Mouse (Mus musculus) olfactory bulb, adult 2 months (tissue): ENCODE results near the gene Stk11. TPM values are rescaled to one million over a fixed set of nuclear protein-coding genes. Genes with fewer than 3 reads are reported as not detected.

Experiments used
- H3K27ac ChIP-seq: fragments of 200-500 bp; 2 replicates; pipeline ENCODE4 v1.5.1; 2012; ENCODE audit warnings: low read depth, low read length; ENCODE audit not compliant: insufficient read depth
- H3K4me1 ChIP-seq: fragments of 200-500 bp; 2 replicates; pipeline ENCODE4 v1.6.1; 2012; ENCODE audit warnings: low read length; ENCODE audit not compliant: control insufficient read depth, insufficient read depth
- H3K4me3 ChIP-seq: fragments of 200-500 bp; 2 replicates; pipeline ENCODE4 v1.5.1; 2012; ENCODE audit warnings: mild to moderate bottlenecking, low read depth, low read length, moderate library complexity; ENCODE audit not compliant: insufficient read depth
- CTCF ChIP-seq: fragments of 200-500 bp; IDR thresholded peaks from 2 replicates; pipeline ENCODE4 v1.5.1; 2012; ENCODE audit warnings: low read depth, mild to moderate bottlenecking, low read length, moderate library complexity; ENCODE audit not compliant: insufficient read depth
- POLR2A ChIP-seq: fragments of 200-500 bp; IDR thresholded peaks from 2 replicates; pipeline ENCODE4 v1.6.1; 2012; ENCODE audit warnings: mild to moderate bottlenecking, low read depth, low read length, moderate library complexity; ENCODE audit not compliant: insufficient read depth
- WGBS: fragments of 180-500 bp; shearing (Covaris S2); methylation state at CpG from one replicate; pipeline ENCODE4 v1.1.7; 2018; 5-methylcytosine and 5-hydroxymethylcytosine counted together
- polyA plus RNA-seq: library from polyadenylated mRNA; stranded (reverse); fragments of >200 nt; gene quantifications from 2 replicates; pipeline ENCODE4 v1.2.4, GENCODE M21; 2012; ENCODE audit warnings: low replicate concordance; ENCODE audit not compliant: missing spikeins, insufficient read depth, insufficient read length

Stk11 gene
- polyA plus RNA-seq, 1 experiment, result not detected

- H3K4me1 ChIP-seq, result peaks cover 29% of the 10 kb centered on the region
- TF ChIP-seq POLR2A (no peak), CTCF (no peak)
- WGBS, result 4% methylated on average over 11 of the region's 11 CpGs
Observed at GRCm38 (mm10) chr10:80173358-80173757, 57.8 kb downstream of the Stk11 start.

DNA sequence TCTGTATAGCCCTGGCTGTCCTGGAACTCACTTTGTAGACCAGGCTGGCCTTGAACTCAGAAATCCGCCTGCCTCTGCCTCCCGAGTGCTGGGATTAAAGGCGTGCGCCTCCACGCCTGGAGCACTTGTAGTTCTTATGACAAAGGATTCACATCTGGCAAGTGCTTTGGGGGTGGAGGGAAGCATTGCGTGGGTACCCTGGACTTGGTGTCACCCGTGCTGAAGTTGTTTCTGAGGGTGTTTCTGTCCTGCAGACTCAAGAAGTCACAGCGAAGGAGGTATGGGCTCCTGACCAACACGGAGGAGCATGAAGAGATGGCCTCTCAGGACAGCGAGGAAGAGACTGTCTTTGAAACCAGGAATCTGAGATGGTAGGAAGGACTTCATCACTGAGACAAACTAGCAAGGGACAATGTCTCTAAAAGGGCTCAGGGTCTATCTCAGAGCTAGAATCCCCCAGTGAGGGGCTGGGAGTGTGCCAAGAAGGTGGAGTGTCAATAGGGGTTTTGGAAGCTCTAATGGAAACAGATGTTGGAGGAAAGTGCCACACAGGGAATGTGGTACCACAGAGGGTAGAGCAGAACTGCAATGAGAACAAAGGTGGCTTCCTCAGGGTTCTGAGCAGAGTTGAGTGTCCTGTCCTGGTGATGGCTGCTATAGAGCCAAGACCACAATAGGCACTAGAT is 58.5 kb downstream of the Stk11 start:
- WGBS, result 85% methylated on average over 10 of the region's 10 CpGs
- TF ChIP-seq POLR2A (no peak), CTCF (no peak)
- H3K27ac ChIP-seq, result no peak overlapping the region
- H3K4me3 ChIP-seq, result no peak overlapping the region
- peaks cover 31% of the 10 kb centered on the region for H3K4me1 ChIP-seq

More at GRCm38 (mm10) chr10:80173358-80173757, 57.8 kb downstream of the Stk11 start:
- Histone ChIP-seq H3K27ac (no peak overlapping the region), H3K4me3 (peak overlapping the region; percentile 55)

DNA sequence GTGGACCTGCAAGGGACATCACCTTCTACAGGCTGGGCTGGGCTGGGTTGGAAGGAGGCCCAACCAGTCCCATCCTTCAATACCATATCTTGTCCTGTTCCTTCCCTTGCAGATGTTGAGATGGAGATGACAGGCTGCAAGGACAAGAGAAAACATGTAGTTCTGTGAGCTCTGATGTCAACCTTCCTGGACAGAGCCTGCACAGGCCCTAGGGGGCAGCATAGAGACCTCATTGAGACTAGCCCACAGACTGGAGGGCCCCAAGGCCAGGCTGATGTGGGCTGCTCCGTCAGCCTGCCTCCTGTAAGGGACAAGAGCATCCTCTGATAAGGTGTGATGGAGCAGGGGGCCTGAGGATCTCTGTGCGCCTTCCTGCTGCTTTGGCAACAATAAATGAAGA is 59.1 kb downstream of the Stk11 start:
- peaks cover 29% of the 10 kb centered on the region for H3K4me1 ChIP-seq
- no peak overlapping the region for H3K27ac ChIP-seq
- TF ChIP-seq POLR2A, result no peak
- TF ChIP-seq CTCF, result no peak
- H3K4me3 ChIP-seq, result no peak overlapping the region
- WGBS, result 61% methylated on average over 2 of the region's 2 CpGs

DNA sequence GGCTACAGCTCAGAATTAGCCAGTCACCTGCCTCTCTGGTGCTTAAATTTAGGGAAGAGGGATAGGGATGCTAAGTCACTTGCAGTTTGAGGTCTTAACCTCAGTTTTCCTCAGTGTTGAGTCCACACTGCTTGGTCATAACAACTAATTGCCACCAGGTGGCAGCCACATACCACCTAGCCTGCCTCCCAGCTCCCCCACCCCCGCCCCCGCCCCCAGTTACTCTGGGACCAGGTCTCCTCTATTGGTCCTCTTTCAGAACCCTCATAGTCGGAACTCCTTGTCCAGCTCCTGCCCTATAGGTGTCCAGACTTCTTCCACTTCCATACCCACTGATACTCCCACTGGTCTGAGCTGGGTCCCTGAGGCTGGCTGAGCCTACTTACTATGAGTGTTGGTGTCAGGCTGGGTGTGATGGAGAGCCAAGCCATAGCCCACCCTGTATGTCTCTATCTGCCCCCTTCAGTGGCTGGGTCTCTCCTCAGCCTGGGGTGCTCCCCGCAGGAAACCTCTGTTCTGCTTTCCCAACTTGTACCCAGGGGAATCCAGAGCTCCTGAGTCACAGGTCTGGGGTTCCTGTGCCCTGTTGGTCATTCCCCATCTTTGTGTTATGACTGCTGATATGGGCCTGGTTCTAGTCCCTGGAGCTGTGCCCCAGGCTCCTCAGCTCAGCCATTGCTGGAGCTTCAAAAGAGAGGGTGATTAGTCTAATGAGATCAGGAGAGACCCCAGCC is 60.1 kb downstream of the Stk11 start:
- H3K4me3 ChIP-seq, result no peak overlapping the region
- no peak for TF ChIP-seq POLR2A
- TF ChIP-seq CTCF, result no peak
- H3K27ac ChIP-seq, result no peak overlapping the region
- H3K4me1 ChIP-seq, result peaks cover 26% of the 10 kb centered on the region
- WGBS, result 21% methylated on average over 4 of the region's 4 CpGs

- TF ChIP-seq CTCF (no peak), POLR2A (no peak)
- Histone ChIP-seq H3K4me3 (no peak overlapping the region), H3K27ac (no peak overlapping the region), H3K4me1 (peaks cover 30% of the 10 kb centered on the region)
- 71% methylated on average over 5 of the region's 5 CpGs for WGBS
Observed at GRCm38 (mm10) chr10:80176270-80176834, 60.7 kb downstream of the Stk11 start.

GRCm38 (mm10) chr10:80177441-80178279 is 62.1 kb downstream of the Stk11 start:
- 83% methylated on average over 7 of the region's 7 CpGs for WGBS
- no peak overlapping the region for H3K27ac ChIP-seq
- H3K4me3 ChIP-seq, result no peak overlapping the region
- no peak for TF ChIP-seq POLR2A
- no peak for TF ChIP-seq CTCF
- H3K4me1 ChIP-seq, result peaks cover 23% of the 10 kb centered on the region

DNA sequence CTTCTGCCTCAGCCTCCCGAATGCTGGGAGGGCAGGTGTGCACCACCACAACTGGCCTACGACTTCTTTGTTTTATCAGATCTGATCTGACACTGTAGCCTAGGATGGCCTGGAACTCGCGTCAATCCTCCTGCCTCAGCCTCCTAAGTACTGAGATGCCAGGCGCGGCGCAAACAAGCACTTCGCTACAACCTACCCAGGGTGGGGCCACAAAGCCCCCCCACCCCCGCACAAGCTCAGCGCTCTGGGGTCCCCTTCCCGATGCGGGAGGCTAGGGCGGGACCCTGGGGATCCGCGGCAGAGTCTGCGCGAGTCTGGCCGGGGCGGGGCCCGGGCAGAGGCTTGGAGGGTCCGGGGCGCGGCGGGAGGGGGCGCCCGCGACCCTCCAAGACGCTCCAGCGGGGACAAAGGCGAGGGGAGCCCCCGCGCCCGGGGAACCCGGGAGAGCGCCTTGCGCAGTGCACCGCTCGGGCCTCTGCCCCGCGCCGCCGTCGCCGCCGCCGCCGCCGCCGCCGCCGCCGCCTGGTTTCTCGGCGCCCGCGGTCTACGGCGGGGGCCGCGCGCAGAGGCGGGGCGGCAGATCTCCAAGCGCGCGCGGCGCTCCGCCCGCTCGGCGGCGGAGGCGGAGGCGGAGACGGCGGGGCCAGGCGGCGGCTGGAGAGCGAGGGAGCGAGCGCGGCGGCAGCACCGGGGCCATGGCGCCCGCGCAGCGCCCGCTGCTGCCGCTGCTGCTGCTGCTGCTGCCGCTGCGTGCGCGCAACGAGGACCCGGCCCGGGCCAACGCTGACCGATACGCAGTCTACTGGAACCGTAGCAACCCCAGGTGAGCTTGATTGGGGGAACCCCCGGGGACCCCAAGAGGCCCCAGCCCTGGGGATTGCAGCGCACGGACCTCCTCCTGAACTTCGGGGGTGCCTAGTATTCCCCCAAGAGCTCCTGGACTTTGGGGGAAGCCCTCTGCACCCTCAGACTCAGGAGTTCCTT is 63.8 kb downstream of the Stk11 start, which contains the start of gene Efna2:
Efna2 (plus strand) TSS at position 415 of the 984 bp plus-strand sequence.
- Histone ChIP-seq H3K27ac (peak within 1 kb of the TSS; percentile 58), H3K4me3 (peak within 1 kb of the TSS; percentile 90), H3K4me1 (peaks cover 21% of the 10 kb centered on the region)
- WGBS, result 6% methylated on average over 96 of the region's 106 CpGs
- TF ChIP-seq POLR2A (peak; percentile 66), CTCF (no peak)

Other genes with a start within 250 kb of the Stk11 start
- not detected in 2 replicates for gene Prtn3, start 241.3 kb upstream of the Stk11 start, polyA plus RNA-seq
- not detected in 2 replicates for gene Plppr3, start 241.2 kb upstream of the Stk11 start, polyA plus RNA-seq
- gene Elane, start 229.6 kb upstream of the Stk11 start, polyA plus RNA-seq, result not detected in 2 replicates
- gene Cfd, start 224.9 kb upstream of the Stk11 start, polyA plus RNA-seq, result not detected in 2 replicates
- gene Med16, start 206.9 kb upstream of the Stk11 start, polyA plus RNA-seq, result not detected in 2 replicates
- not detected in 2 replicates for gene Gm26602, start 204.9 kb upstream of the Stk11 start, polyA plus RNA-seq
- gene Kiss1r, start 198.8 kb upstream of the Stk11 start, polyA plus RNA-seq, result not detected in 2 replicates
- gene R3hdm4, start 194.6 kb upstream of the Stk11 start, polyA plus RNA-seq, result not detected in 2 replicates
- not detected in 2 replicates for gene Arid3a, start 188.8 kb upstream of the Stk11 start, polyA plus RNA-seq
- not detected in 2 replicates for gene Wdr18, start 155.7 kb upstream of the Stk11 start, polyA plus RNA-seq
- gene Grin3b, start 145.1 kb upstream of the Stk11 start, polyA plus RNA-seq, result not detected in 2 replicates
- not detected in 2 replicates for gene Tmem259, start 131.5 kb upstream of the Stk11 start, polyA plus RNA-seq
- gene Cnn2, start 127.2 kb upstream of the Stk11 start, polyA plus RNA-seq, result 124 and 250 TPM in 2 replicates
- gene Abca7, start 119.3 kb upstream of the Stk11 start, polyA plus RNA-seq, result not detected in 2 replicates
- gene Arhgap45, start 99.2 kb upstream of the Stk11 start, polyA plus RNA-seq, result 193 and 203 TPM in 2 replicates
- not detected in 2 replicates for gene Polr2e, start 76.0 kb upstream of the Stk11 start, polyA plus RNA-seq
- gene Gpx4, start 68.6 kb upstream of the Stk11 start, polyA plus RNA-seq, result not detected in 2 replicates
- gene Sbno2, start 10.2 kb upstream of the Stk11 start, polyA plus RNA-seq, result not detected in 2 replicates
- gene Atp5d, start 22.8 kb downstream of the Stk11 start, polyA plus RNA-seq, result not detected in 2 replicates
- not detected in 2 replicates for gene Cbarp, start 25.0 kb downstream of the Stk11 start, polyA plus RNA-seq
- 128 TPM in 1 of 2 replicates, not detected in the other for gene Midn, start 32.5 kb downstream of the Stk11 start, polyA plus RNA-seq
- not detected in 2 replicates for gene Cirbp, start 50.2 kb downstream of the Stk11 start, polyA plus RNA-seq
- gene 1600002K03Rik, start 57.1 kb downstream of the Stk11 start, polyA plus RNA-seq, result not detected in 2 replicates
- not detected in 2 replicates for gene Efna2, start 63.7 kb downstream of the Stk11 start, polyA plus RNA-seq
- not detected in 2 replicates for gene Mum1, start 110.6 kb downstream of the Stk11 start, polyA plus RNA-seq
- gene Ndufs7, start 133.3 kb downstream of the Stk11 start, polyA plus RNA-seq, result not detected in 2 replicates
- gene Gamt, start 145.2 kb downstream of the Stk11 start, polyA plus RNA-seq, result not detected in 2 replicates
- gene Dazap1, start 145.7 kb downstream of the Stk11 start, polyA plus RNA-seq, result not detected in 2 replicates
- gene Rps15, start 176.7 kb downstream of the Stk11 start, polyA plus RNA-seq, result 978 TPM in 1 of 2 replicates, not detected in the other
- gene Apc2, start 180.2 kb downstream of the Stk11 start, polyA plus RNA-seq, result not detected in 2 replicates
- not detected in 2 replicates for gene 2310011J03Rik, start 204.7 kb downstream of the Stk11 start, polyA plus RNA-seq
- gene Pcsk4, start 213.7 kb downstream of the Stk11 start, polyA plus RNA-seq, result not detected in 2 replicates
- gene Reep6, start 214.2 kb downstream of the Stk11 start, polyA plus RNA-seq, result not detected in 2 replicates
- not detected in 2 replicates for gene Adamtsl5, start 232.6 kb downstream of the Stk11 start, polyA plus RNA-seq
- gene Plk5, start 240.7 kb downstream of the Stk11 start, polyA plus RNA-seq, result not detected in 2 replicates